22 mouse cellular contexts compared by ENCODE assay signal in the genomic region with DNA sequence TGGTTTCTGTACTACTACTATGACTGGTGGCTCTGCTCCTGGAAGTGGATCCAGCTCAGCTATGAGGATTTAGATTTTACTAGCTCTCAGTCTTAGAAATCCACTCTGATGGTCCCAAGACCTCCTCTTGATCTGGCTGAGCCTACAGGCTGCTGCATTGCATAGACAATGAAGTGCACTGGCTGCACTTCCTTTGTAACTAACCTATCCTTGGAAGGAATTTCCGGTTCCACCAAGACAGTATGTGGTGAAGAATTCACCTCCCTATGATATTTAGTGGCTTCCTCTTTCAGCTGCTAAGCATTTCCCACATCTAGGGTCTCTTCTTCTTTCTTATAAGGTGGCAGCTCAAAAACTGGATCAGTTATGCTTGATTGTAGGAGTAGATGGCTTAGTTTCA. TPM values are rescaled to one million over a fixed set of nuclear protein-coding genes. Genes with fewer than 3 reads are reported as not detected.
"Had no signal": no experiment of that assay in that cellular context is flagged by ENCODE, and none has a peak within 500 bp of the region (broad histone marks: within the 10 kb centered on the region; RNA-seq: fewer than 3 reads in every experiment).

No protein-coding gene starts in this region.

- H3K4me1 ChIP-seq: kidney, embryonic 15.5 days; limb, embryonic 12.5 days; neural tube, embryonic 12.5 days; stomach, embryonic 15.5 days had no signal

- H3K27ac ChIP-seq: kidney, embryonic 15.5 days; limb, embryonic 12.5 days; liver, embryonic 14.5 days; midbrain, embryonic 15.5 days; neural tube, embryonic 12.5 days; stomach, embryonic 15.5 days had no signal

- DNase-seq: kidney, adult 18-20 months; kidney, postnatal 25 days; liver; lung, adult 2 months; lung, postnatal 36 days; retina, postnatal 1 day; right cerebral cortex, postnatal 4 days; thymus, adult 2 months; thymus, postnatal 25 days had no signal

- H3K36me3 ChIP-seq: kidney, embryonic 15.5 days; limb, embryonic 12.5 days; midbrain, embryonic 15.5 days; neural tube, embryonic 12.5 days; stomach, embryonic 15.5 days had no signal

- H3K4me3 ChIP-seq: kidney, embryonic 15.5 days; limb, embryonic 12.5 days; midbrain, embryonic 15.5 days; neural tube, embryonic 12.5 days; stomach, embryonic 15.5 days had no signal

- H3K27me3 ChIP-seq: kidney, embryonic 15.5 days; limb, embryonic 12.5 days; midbrain, embryonic 15.5 days; neural tube, embryonic 12.5 days; stomach, embryonic 15.5 days had no signal

- H3K9me3 ChIP-seq: kidney, embryonic 15.5 days; limb, embryonic 12.5 days; midbrain, embryonic 15.5 days; neural tube, embryonic 12.5 days; stomach, embryonic 15.5 days had no signal

- H3K9ac ChIP-seq: kidney, embryonic 15.5 days; limb, embryonic 12.5 days; liver, embryonic 14.5 days; midbrain, embryonic 15.5 days; neural tube, embryonic 12.5 days; stomach, embryonic 15.5 days had no signal

- ATAC-seq: lung, postnatal 0 days had no signal

- H3K4me2 ChIP-seq: kidney, embryonic 15.5 days; limb, embryonic 12.5 days; midbrain, embryonic 11.5 days; midbrain, embryonic 15.5 days; neural tube, embryonic 12.5 days; stomach, embryonic 15.5 days had no signal

RNA-seq across cellular contexts. Expression of a gene that starts 24.8 kb away (rescaled TPM):
- total RNA-seq: left cerebral cortex, postnatal 36 days had no signal
- polyA plus RNA-seq: kidney, embryonic 15.5 days; limb, embryonic 12.5 days; liver, embryonic 14.5 days; lung, adult 2 months; lung, postnatal 0 days; midbrain, embryonic 11.5 days; midbrain, embryonic 15.5 days; neural tube, embryonic 12.5 days; spleen, adult 2 months; stomach, embryonic 15.5 days; testis, adult 2 months had no signal

RNA-seq across cellular contexts. Expression of a gene that starts 43.5 kb away (rescaled TPM):
- total RNA-seq: left cerebral cortex, postnatal 36 days; megakaryocyte, adult 5-6 weeks; neutrophil, adult 5-6 weeks had no signal
- polyA plus RNA-seq: kidney, embryonic 15.5 days; limb, embryonic 12.5 days; liver, embryonic 14.5 days; lung, adult 2 months; lung, postnatal 0 days; midbrain, embryonic 11.5 days; midbrain, embryonic 15.5 days; neural tube, embryonic 12.5 days; spleen, adult 2 months; stomach, embryonic 15.5 days; testis, adult 2 months; thymus, adult 2 months had no signal

RNA-seq across cellular contexts. Expression of a gene that starts 58.7 kb away (rescaled TPM):
- total RNA-seq: left cerebral cortex, postnatal 36 days; megakaryocyte, adult 5-6 weeks had no signal
- polyA plus RNA-seq: kidney, embryonic 15.5 days; liver, embryonic 14.5 days; lung, adult 2 months; lung, postnatal 0 days; midbrain, embryonic 11.5 days; testis, adult 2 months had no signal
